Mouse (Mus musculus) heart, adult 2 months (tissue): ENCODE data around the gene Hdac1. TPM values are rescaled to one million over a fixed set of nuclear protein-coding genes. Genes with fewer than 3 reads are reported as not detected.

Experiments
- DNase-seq, 2 experiments: peaks; one replicate each; pipeline ENCODE4 v3.0.0; 2021
- H3K27ac ChIP-seq: fragments of 200-600 bp; 2 replicates; pipeline ENCODE4 v1.8.1; 2022
- H3K27me3 ChIP-seq: fragments of 200-500 bp; 2 replicates; pipeline ENCODE4 v1.6.1; 2012; ENCODE audit warnings: mild to moderate bottlenecking, low read length, inconsistent platforms, mixed read lengths; ENCODE audit not compliant: control insufficient read depth, insufficient read depth
- H3K36me3 ChIP-seq: fragments of 200-500 bp; 2 replicates; pipeline ENCODE4 v1.6.1; 2012; ENCODE audit warnings: low read length, inconsistent platforms; ENCODE audit not compliant: control insufficient read depth, insufficient read depth
- H3K4me1 ChIP-seq: fragments of 200-500 bp; 2 replicates; pipeline ENCODE4 v1.6.1; 2011; ENCODE audit warnings: low read length; ENCODE audit not compliant: control insufficient read depth, insufficient read depth
- H3K4me3 ChIP-seq: fragments of 200-600 bp; 2 replicates; pipeline ENCODE4 v1.8.1; 2022
- H3K79me2 ChIP-seq: fragments of 200-500 bp; replicated peaks from 2 replicates; pipeline ENCODE4 v1.6.1; 2012; ENCODE audit warnings: mild to moderate bottlenecking, inconsistent platforms, low read length, moderate library complexity, mixed read lengths; ENCODE audit not compliant: control insufficient read depth, insufficient read depth
- H3K9ac ChIP-seq: fragments of 200-500 bp; 2 replicates; pipeline ENCODE4 v1.6.1; 2012; ENCODE audit warnings: low read depth, mild to moderate bottlenecking, control low read depth, inconsistent platforms, low read length, mixed read lengths
- CTCF ChIP-seq: fragments of 200-600 bp; IDR thresholded peaks from 2 replicates; pipeline ENCODE4 v1.8.1; 2022; ENCODE audit warnings: antibody characterized with exemption, mild to moderate bottlenecking, moderate library complexity
- EP300 ChIP-seq: fragments of 200-500 bp; IDR thresholded peaks from 2 replicates; pipeline ENCODE4 v1.6.1; 2011; ENCODE audit warnings: low read depth, low read length, control low read depth; ENCODE audit not compliant: insufficient read depth
- POLR2A ChIP-seq: fragments of 200-500 bp; IDR thresholded peaks from 2 replicates; pipeline ENCODE4 v1.6.1; 2011; ENCODE audit warnings: mild to moderate bottlenecking, low read depth, low read length, control low read depth; ENCODE audit not compliant: insufficient read depth
- WGBS: fragments of 180-500 bp; shearing (Covaris S2); methylation state at CpG from one replicate; pipeline ENCODE4 v1.1.7; 2018; 5-methylcytosine and 5-hydroxymethylcytosine counted together
- intact Hi-C: fragments of 180-260 bp; cut with DNase I; formaldehyde crosslinking; loops from one replicate; pipeline ENCODE4 v1.15.1; 2025
- polyA plus RNA-seq: library from polyadenylated mRNA; depleted of rRNA; stranded (reverse); fragments of >200 nt; gene quantifications from 2 replicates; pipeline ENCODE4 v1.2.3, GENCODE M21; 2012
- total RNA-seq, 2 experiments: library from RNA; stranded (reverse); gene quantifications; 2 replicates each; pipeline ENCODE4 v1.2.3; 2021

The Hdac1 gene
- total and polyA plus RNA-seq, 3 experiments: 15.7 to 17.9 (median 16.1) TPM

- H3K27me3 ChIP-seq: no peaks in the 10 kb centered on the region
- peaks cover 6% of the 10 kb centered on the region for H3K4me1 ChIP-seq
- no peaks in the 10 kb centered on the region for H3K79me2 ChIP-seq
- no peak overlapping the region for H3K27ac ChIP-seq
- no peak overlapping the region for H3K4me3 ChIP-seq
- no peaks in the 10 kb centered on the region for H3K36me3 ChIP-seq
- H3K9ac ChIP-seq: no peak overlapping the region
- 69% methylated on average over 6 of the region's 6 CpGs for WGBS
- no peak for DNase-seq
- TF ChIP-seq EP300 (no peak), POLR2A (no peak), CTCF (no peak)
- intact Hi-C loops: no loop called here
These were observed 31.0 kb downstream of the Hdac1 start for GRCm38 (mm10) chr4:129511413-129512096.

- no peak for DNase-seq
- Histone ChIP-seq H3K36me3 (no peaks in the 10 kb centered on the region), H3K9ac (no peak overlapping the region), H3K4me3 (no peak overlapping the region), H3K4me1 (peaks cover 6% of the 10 kb centered on the region), H3K79me2 (no peaks in the 10 kb centered on the region), H3K27me3 (no peaks in the 10 kb centered on the region), H3K27ac (no peak overlapping the region)
- intact Hi-C loops: no loop called here
- 73% methylated on average over 6 of the region's 6 CpGs for WGBS
- TF ChIP-seq POLR2A: no peak
- no peak for TF ChIP-seq CTCF
- TF ChIP-seq EP300: no peak
These were observed 31.6 kb downstream of the Hdac1 start for GRCm38 (mm10) chr4:129510723-129511412.

DNA sequence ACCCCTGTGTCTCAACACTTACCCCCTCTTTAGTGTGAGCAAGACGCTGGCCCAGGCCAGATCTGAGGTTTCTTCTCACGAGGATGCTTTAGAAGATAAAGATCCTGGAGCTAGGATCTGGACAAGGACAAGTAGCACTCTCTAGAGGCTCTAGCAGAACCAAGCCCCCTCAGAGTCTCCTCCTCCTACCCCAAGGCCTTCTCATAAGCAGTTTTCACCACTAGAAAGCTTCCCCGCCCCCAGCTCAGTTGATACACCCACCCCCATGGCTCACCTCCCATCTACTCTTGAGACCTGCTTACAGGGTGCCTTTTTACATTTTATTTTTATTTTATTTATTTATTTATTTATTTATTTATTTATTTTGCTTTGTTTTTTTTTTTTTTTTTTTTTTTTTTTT lies 32.9 kb downstream of the Hdac1 start:
- Histone ChIP-seq H3K27me3 (no peaks in the 10 kb centered on the region), H3K79me2 (no peaks in the 10 kb centered on the region), H3K9ac (no peak overlapping the region), H3K36me3 (no peaks in the 10 kb centered on the region), H3K4me1 (peaks cover 6% of the 10 kb centered on the region), H3K27ac (no peak overlapping the region), H3K4me3 (no peak overlapping the region)
- DNase-seq: no peak
- intact Hi-C loops: no loop called here
- TF ChIP-seq EP300 (no peak), CTCF (no peak), POLR2A (no peak)
- 81% methylated on average over 3 of the region's 3 CpGs for WGBS

DNA sequence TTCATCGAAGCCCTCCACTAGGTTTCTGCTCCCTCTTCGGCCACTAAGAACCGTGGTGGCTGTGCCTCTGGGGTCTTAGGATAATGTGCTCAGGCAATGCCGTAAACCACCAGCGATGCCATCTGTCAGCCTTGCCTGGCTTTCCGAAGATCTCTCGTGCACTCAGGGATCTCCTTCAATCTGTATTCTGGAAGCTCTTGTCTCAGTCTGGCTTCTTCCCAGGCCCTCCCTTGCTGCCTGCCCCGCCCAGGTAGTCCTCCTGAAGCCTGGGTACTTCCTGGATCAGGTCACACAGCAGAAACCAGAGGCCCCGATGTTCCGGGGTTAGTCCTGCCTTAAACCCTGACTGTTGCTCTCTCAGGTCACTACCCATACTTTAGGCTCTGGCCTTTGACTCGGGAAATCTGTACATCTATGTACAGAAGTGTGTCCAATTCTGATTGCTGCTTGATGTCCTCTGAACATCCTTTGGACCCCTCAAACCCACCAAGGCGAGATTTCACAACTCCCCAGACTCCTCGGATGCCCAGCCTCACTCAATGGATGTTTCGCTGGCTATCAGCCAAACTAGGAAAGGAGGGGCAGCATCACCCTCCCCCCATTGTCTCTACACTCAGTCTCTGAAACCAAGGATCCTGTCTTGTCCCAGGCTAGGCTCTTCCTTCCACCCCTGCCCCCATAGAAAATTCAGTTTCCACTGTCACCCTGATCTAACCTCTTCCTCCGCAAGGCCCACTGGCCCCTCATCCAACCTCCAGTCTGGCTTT lies 33.5 kb downstream of the Hdac1 start:
- no peaks in the 10 kb centered on the region for H3K36me3 ChIP-seq
- intact Hi-C loops: no loop called here
- H3K4me1 ChIP-seq: peaks cover 6% of the 10 kb centered on the region
- DNase-seq: no peak
- TF ChIP-seq CTCF (no peak), EP300 (no peak)
- no peaks in the 10 kb centered on the region for H3K27me3 ChIP-seq
- no peak overlapping the region for H3K9ac ChIP-seq
- no peaks in the 10 kb centered on the region for H3K79me2 ChIP-seq
- no peak overlapping the region for H3K4me3 ChIP-seq
- WGBS: 60% methylated on average over 15 of the region's 15 CpGs
- H3K27ac ChIP-seq: no peak overlapping the region

DNA sequence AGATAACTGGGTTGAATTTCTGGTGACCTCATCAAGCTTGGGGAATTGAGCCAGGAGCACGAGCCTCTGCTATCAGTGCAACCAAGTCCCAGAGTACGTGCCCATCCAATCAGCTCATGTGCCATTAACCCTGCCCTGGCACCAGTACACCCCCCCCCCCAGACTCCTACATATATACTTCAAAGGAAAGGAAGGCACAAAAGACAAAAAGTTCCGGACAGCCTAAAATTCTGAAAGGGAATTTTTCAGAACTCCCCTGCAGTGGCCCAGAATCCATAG lies 34.3 kb downstream of the Hdac1 start:
- Histone ChIP-seq H3K79me2 (no peaks in the 10 kb centered on the region), H3K9ac (no peak overlapping the region), H3K4me3 (no peak overlapping the region), H3K27me3 (no peaks in the 10 kb centered on the region), H3K4me1 (peaks cover 6% of the 10 kb centered on the region), H3K36me3 (no peaks in the 10 kb centered on the region), H3K27ac (no peak overlapping the region)
- intact Hi-C loops: no loop called here
- WGBS: 16% methylated on average over 3 of the region's 3 CpGs
- TF ChIP-seq CTCF (no peak), POLR2A (no peak), EP300 (no peak)
- no peak for DNase-seq
